Mouse (Mus musculus): ENCODE measurements around the gene Ccdc110. TPM values are rescaled to one million over a fixed set of nuclear protein-coding genes. Genes with fewer than 3 reads are reported as not detected.

Ccdc110 gene
- not detected for total RNA-seq (2023)

DNA sequence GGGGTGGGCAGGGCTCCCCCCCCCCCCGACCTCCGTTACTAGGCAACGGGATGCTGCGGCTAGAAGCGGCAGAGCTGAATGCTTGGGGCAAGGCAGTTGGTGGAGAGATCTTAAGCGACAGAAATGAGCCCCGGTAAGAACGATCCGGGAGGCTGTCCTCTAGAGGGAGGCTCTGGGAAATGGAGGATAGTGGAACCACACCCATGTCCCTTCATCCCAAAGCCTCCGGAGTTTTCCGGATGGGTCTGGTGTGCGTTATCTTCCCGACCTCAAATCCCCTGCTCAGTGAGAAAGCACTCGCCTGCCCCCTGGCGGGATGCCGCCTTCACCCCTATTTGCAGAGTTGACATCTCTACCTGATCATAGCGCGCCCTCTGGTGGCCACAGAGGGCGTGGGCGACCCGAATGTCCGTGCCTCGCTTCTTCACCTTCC lies at the start of gene Ccdc110:
Gene Ccdc110 (plus strand): TSS at position 38 of the 433 bp plus-strand sequence.

DNA sequence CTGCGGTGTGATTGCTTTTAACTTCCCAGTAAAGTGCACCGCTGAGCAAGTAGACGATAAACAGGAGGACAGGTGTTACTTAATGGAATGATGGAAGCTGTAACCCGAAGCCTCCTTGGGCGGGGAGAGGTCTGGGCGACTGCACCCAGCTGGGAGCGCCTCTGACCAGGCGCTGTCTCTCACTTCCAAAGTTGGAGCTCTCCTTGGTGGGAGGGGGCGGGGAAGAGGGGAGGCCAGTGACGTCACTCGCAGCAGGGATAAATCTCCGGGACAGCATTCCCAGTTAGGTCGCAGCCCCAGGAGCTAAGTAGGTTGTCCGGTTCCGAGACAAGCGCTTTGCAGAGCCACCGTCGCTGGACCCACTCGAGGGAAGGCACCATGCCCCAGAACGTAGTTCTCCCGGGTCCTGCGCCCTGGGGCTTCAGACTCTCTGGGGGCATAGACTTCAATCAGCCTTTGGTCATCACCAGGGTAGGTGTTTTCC lies 49.2 kb upstream of the Ccdc110 start, which contains the start of gene Pdlim3:
Gene Pdlim3 (plus strand): TSS at position 260 of the 484 bp plus-strand sequence.

DNA sequence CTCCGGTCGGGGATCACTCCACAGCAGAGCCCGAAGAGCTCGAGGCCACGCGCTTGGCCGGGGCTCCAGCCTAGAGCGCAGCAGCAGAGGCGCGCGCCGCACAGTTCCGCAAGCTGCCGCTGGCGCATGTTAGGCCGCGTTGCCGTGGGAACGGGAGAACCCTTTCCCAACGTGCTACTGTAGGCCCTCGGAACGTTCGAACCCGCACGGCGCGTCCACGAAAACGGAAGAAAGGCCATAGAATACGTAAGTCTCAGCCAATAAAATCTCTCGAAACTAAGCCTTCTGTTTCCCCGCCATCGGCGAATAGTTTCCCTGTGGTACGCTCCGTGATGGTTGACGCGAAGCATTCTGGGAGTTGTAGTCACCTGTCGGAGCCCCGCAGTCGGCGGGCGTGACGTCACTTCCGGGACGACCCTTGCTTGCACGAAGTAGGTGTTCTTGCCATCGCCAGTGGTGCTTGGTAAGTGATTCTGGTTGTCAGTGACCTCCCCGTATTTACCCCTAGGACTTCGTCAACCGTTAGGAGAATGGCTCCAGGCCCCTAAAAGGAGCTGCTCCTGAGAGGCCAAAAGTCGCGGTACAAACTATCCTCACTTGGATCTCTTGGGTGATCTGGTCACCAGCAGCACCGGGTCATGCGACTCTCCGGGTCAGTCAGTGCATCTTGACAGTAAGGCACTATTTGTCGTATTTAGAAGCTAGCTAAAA lies 40.9 kb downstream of the Ccdc110 start, which contains the start of the genes 1700029J07Rik and Ufsp2:
Gene 1700029J07Rik (minus strand): TSS at position 127 of the 711 bp plus-strand sequence.
Gene Ufsp2 (plus strand): TSS at position 403 of the 711 bp plus-strand sequence.

Other genes with a start within 250 kb of the Ccdc110 start
- under 1 TPM; 0.20 to 0.47 TPM for gene Pdlim3, start 49.2 kb upstream of the Ccdc110 start, total RNA-seq (2023)
- gene 1700029J07Rik, start 40.6 kb downstream of the Ccdc110 start, total RNA-seq (2023) = under 1 TPM in 1 of 2 experiments, not detected in 1; 0.18 TPM
- 10 to 100 TPM; 21.5 to 23.6 TPM for gene Ufsp2, start 40.9 kb downstream of the Ccdc110 start, total RNA-seq (2023)
- gene Lrp2bp, start 64.7 kb downstream of the Ccdc110 start, total RNA-seq (2023) = not detected
- gene Ankrd37, start 71.1 kb downstream of the Ccdc110 start, total RNA-seq (2023) = 1 to 10 TPM; 1.5 to 2.2 TPM
- gene Cfap97, start 217.2 kb downstream of the Ccdc110 start, total RNA-seq (2023) = 1 to 10 TPM; 8.5 to 9.0 TPM
- gene Snx25, start 217.5 kb downstream of the Ccdc110 start, total RNA-seq (2023) = 10 to 100 TPM in 1 of 2 experiments, 1 to 10 TPM in 1; 5.6 to 12.0 TPM